Mouse (Mus musculus) urinary bladder, postnatal 4 days (tissue): ENCODE results near the gene Mdh1.
A peak's percentile ranks its signal among the peaks of the same experiment; 100 is the strongest.

Experiments
- DNase-seq, 2 experiments: peaks; one replicate each; pipeline ENCODE4 v3.0.0; 2021 to 2022; ENCODE audit warnings: low spot score in 2 of 2

Gene Mdh1

GRCm38 (mm10) chr11:21571700-21572381 is at the start of gene Mdh1, which contains the start of gene Wdpcp:
Gene Mdh1, minus strand, starts transcription at chr11:21572367.
Gene Wdpcp, plus strand, starts transcription at chr11:21572235.
- DNase-seq = peak; percentile 93 to 94

DNA sequence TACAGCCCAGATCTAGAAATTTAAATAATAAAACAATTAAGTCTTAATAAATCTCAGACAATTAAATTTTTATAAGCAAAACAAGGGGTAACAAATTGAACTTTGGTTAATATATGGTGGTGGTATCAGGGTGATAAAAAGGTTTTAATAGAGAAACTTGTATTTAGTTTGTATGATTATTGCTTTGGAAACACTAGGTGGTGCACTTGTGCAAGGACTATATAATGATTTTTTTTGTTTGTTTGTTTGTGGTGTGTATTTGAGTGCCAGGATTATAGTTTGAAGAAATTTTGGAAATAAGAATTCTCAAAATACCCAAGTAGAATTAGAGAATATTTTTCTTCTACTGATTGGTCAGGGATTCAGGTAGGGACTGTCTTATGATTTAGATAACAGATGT is 43.7 kb upstream of the Mdh1 start:
- no peak for DNase-seq

DNA sequence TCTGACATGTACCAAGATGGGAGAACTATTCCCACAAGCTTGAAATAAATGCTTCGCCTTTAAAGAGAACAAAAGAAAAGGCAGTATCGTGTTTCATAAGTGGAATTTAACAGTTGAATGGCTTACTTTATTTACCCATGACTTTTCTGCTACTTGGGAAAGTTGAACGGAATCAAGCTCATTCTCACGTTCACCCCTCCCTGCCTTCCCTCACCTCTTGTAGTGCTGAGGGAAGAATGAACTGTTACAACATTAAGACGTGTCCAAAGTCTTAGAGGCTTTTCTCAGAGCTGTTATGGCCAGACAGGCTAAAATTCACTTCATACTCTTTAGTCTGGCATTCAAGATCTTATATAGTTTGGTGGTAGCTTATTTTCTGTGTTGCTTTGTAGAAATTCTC is 30.3 kb upstream of the Mdh1 start:
- no peak for DNase-seq

DNA sequence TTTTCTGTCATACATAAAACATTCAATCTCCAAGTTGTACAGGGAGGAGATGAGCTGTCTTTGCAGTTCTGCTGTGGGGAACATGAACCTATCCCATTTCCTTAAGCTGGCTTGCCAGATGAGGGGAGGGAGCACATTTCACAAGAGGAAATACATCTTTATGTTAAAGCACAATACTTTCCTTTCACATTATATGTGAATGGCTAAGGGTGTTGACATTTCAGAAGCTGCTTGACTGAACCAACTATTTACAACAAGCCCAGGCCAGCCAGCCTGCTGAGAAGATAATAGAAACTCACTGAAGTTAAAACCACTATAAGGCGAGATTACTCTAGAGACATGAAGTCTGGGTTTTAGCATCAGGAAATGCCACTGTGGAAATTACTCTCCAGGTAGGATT is 11.1 kb upstream of the Mdh1 start:
- DNase-seq = no peak

GRCm38 (mm10) chr11:21581472-21581871 is 9.3 kb upstream of the Mdh1 start:
- DNase-seq = no peak

- no peak for DNase-seq
Measured at GRCm38 (mm10) chr11:21570973-21571372, 1.2 kb downstream of the Mdh1 start.

DNA sequence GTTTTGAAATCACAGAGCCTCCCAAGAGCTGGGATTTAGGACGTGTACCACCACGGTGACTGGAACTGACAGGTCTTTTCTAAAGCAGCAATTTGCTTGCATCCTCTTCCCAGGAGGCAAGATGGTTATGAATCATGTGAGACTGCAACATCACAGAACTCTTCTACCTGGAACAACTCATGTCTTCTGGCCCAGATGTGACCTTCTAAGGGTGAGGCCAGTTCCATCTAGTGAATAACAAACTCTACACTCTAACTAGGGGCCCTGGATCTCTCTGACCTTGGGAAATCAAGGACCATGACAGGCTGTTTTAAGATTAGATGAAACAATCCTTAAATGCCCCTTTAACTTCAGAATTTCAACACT is 2.1 kb downstream of the Mdh1 start:
- DNase-seq = no peak

- no peak for DNase-seq
Measured at GRCm38 (mm10) chr11:21569456-21570108, 2.6 kb downstream of the Mdh1 start.

- no peak for DNase-seq
Measured at GRCm38 (mm10) chr11:21569002-21569401, 3.2 kb downstream of the Mdh1 start.

DNA sequence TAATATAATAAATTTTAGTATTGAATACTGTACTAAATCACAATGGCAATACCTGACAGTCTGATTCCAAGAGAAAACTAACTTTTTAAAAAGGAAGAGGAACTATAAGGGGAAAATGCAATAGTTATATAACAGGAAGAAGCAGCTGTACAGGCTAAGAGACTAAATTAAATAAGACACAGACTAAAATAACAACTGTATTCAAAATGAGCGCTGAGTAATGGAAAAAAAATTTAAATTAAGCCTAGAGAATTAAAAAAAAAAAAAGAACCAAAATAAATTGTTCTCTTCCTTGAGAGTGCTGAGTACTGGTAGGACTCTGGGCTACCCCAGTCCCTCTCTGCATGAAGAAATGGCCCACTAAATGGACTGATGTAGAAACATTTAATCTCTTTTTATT is 4.4 kb downstream of the Mdh1 start:
- no peak for DNase-seq

- no peak for DNase-seq
Measured at GRCm38 (mm10) chr11:21566934-21567333, 5.2 kb downstream of the Mdh1 start.

DNA sequence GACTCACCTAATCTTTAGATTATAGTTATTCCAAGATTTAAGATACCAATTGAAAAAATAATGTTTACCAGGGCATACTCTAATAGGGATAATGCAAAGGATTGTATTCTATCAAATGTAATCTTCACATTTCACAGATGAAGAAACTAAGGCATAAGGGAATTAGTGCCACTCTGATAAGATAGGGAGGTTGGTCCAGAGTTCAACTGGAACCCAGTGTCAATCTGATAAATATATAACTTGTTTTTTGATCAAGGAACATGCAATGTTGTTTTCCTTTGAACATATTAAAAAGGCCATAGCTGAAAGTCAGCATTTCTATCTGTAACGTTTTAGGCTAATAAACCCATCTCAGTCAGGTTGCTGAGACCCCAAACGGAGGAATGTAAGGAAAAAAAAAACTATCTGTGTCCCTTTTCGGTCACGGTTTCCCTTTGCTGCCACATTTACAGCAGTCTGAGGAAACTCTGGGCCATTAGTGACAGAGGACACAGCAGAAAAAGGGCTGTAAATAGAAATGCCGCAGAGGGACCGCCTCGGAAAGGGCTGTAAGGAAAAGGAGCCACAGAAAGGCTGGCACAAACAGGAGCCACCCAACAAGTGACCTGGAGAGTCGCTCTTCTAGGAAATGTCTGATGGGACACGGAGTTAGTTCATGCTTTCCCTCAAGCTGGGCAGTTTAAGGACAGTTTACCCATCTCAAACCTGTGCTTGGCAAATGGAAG is 7.3 kb downstream of the Mdh1 start:
- no peak for DNase-seq

DNA sequence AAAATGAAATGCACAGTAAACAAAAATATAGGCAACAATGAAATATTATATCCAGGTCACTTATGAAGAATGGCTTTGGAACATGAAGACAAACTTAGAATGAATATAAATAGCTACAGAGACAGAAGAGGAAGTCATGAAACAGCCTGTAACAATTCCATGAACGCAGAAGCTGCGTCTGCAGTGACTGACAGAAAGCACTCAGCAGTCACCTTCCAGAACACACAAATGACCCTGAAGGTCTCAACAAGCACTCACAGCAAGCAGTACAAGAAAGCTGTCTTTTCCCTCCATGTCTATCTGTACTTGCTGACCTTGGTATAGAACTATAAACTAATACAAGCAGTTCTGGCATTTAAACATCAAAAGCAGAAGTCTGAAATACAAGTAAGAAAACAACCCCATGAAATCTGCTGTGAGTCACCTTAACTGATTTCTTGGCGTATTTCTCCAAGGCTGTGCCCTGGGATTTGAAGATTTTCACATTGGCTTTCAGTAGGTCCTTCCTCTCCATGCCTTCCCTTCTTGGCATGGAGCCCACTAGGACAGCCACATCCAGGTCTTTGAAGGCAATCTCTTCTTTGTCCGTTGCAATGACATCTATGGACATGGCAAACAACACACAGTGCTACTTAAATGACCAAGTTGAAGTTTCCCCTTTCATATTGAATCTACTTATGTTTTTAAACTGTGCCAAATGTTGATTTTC is 8.4 kb downstream of the Mdh1 start:
- DNase-seq = no peak

- DNase-seq = no peak
Measured at GRCm38 (mm10) chr11:21561347-21561746, 10.8 kb downstream of the Mdh1 start.

GRCm38 (mm10) chr11:21559727-21560126 is 12.4 kb downstream of the Mdh1 start:
- no peak for DNase-seq

DNA sequence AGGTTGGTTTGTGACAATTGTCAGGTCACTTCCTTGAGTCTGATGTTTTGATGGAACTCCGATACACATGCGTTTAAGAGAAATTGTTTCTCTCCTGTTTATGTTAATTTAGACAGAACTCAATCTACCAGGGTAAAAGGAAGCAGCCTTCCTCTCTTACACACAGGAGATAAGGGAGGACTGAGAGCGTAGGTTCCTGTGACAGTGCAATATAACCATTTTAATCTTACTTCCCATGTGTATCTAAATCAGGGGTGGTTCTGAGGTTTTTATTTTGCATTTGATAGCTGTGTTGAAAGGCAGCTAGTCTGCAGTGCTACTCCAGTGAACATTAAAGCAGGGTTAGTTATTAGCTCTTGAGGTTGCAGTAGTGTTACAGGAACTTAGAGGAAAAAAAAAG is 20.1 kb downstream of the Mdh1 start:
- DNase-seq = no peak

- DNase-seq = no peak
Measured at GRCm38 (mm10) chr11:21550222-21551173, 21.7 kb downstream of the Mdh1 start.

- no peak for DNase-seq
Measured at GRCm38 (mm10) chr11:21549754-21550153, 22.4 kb downstream of the Mdh1 start.

DNA sequence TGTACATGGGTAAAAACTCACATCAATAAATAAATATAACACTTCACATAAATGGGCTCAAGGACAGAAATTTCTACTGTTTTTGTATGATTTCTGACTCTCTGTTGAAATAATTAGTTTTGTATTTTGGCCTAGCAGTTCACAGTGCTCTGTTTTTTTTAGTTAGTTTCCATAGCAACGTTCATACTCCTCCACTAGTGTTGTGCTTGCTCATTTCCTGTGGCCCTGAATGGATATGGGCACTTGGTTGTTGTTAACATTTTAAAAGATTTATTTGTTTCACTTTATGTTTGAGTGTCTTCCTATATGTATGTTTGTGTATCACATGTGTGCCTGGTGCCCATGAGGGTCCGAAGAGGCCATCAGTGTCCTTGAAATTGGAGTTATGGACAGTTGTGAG is 23.1 kb downstream of the Mdh1 start:
- DNase-seq = no peak

- DNase-seq = no peak
Measured at GRCm38 (mm10) chr11:21547518-21547917, 24.6 kb downstream of the Mdh1 start.

- DNase-seq = no peak
Measured at GRCm38 (mm10) chr11:21546671-21547070, 25.5 kb downstream of the Mdh1 start.
